Mouse (Mus musculus) hindbrain, embryonic 14.5 days (tissue): ENCODE measurements around the gene Mrpl35. TPM values are rescaled to one million over a fixed set of nuclear protein-coding genes. Genes with fewer than 3 reads are reported as not detected.
A peak's percentile ranks its signal among the peaks of the same experiment; 100 is the strongest.

Experiments
- ATAC-seq: fragments of 200-750 bp; cut with Nextera tagmentation; 2 replicates; pipeline ENCODE4 v1.8.0; 2017; ENCODE audit warnings: moderate number of reproducible peaks, mild to moderate bottlenecking, moderate TSS enrichment, moderate library complexity; ENCODE audit not compliant: low FRiP score
- DNase-seq: peaks from one replicate; pipeline ENCODE4 v3.0.0-alpha.2; 2015; ENCODE audit warnings: low spot score
- H3K27ac ChIP-seq: fragments of 300-500 bp; sonication (generic); 2 replicates; pipeline ENCODE4 v1.5.1; 2014; ENCODE audit warnings: mild to moderate bottlenecking, moderate library complexity
- H3K27me3 ChIP-seq: fragments of 300-500 bp; sonication (generic); 2 replicates; pipeline ENCODE4 v1.6.1; 2014; ENCODE audit warnings: mild to moderate bottlenecking, low read length, mixed read lengths; ENCODE audit not compliant: control insufficient read depth, insufficient read depth
- H3K36me3 ChIP-seq: fragments of 300-500 bp; sonication (generic); replicated peaks from 2 replicates; pipeline ENCODE4 v1.6.1; 2014; ENCODE audit not compliant: control insufficient read depth, insufficient read depth
- H3K4me1 ChIP-seq: fragments of 300-500 bp; sonication (generic); replicated peaks from 2 replicates; pipeline ENCODE4 v1.6.1; 2014; ENCODE audit warnings: antibody characterized with exemption, low read length, mixed read lengths; ENCODE audit not compliant: control insufficient read depth, insufficient read depth
- H3K4me2 ChIP-seq: fragments of 300-500 bp; sonication (generic); replicated peaks from 2 replicates; pipeline ENCODE4 v1.6.1; 2014; ENCODE audit warnings: mild to moderate bottlenecking, moderate library complexity
- H3K4me3 ChIP-seq: fragments of 300-500 bp; sonication (generic); replicated peaks from 2 replicates; pipeline ENCODE4 v1.5.1; 2014; ENCODE audit warnings: mild to moderate bottlenecking, low read length
- H3K9ac ChIP-seq: fragments of 300-500 bp; sonication (generic); 2 replicates; pipeline ENCODE4 v1.6.1; 2014
- H3K9me3 ChIP-seq: fragments of 300-500 bp; sonication (generic); 2 replicates; pipeline ENCODE4 v1.6.1; 2016; ENCODE audit warnings: low read length; ENCODE audit not compliant: control insufficient read depth
- WGBS: fragments of 180-500 bp; shearing (Covaris S2); extraction: QIAGEN DNeasy Blood & Tissue Kit; methylation state at CpG from one replicate; pipeline ENCODE4 v1.1.7; 2014; 5-methylcytosine and 5-hydroxymethylcytosine counted together
- polyA plus RNA-seq: library from polyadenylated mRNA; unstranded; fragments of >200 nt; fragmentation: Nextera tagmentation; extraction: Ambion mirVana; gene quantifications from 2 replicates; pipeline ENCODE4 v1.2.1, GENCODE M21; 2014

Gene Mrpl35
- polyA plus RNA-seq, 1 experiment from 2014 or later: 44.4 TPM

GRCm38 (mm10) chr6:71830690-71831580 lies 4.2 kb upstream of the Mrpl35 start, which contains the start of gene Immt:
Gene Immt (plus strand): TSS chr6:71831331.
- ATAC-seq: peak; percentile 99
- WGBS: under 1% methylated on average over 64 of the region's 64 CpGs

DNA sequence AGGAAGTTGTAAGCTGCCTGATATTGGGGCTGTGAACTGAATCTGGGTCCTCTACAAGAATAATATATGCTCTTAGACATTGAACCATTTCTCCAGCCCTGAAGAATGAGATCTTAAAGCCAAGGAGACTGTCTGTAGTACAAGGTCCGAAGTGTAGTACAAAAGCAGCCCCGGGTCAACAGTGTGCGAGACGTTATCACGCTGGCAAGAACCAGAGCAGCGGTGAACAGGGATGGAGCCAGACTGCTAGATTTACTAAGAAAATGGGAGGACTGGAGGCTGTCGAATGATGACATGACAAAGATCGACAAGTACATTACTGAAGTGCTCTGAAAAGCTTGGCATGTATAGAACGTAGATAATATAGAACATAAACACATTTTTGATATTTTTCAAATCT lies 3.0 kb upstream of the Mrpl35 start:
- no peak for ATAC-seq
- H3K4me1 ChIP-seq: peaks cover 9% of the 10 kb centered on the region

More at GRCm38 (mm10) chr6:71830690-71831580, 4.2 kb upstream of the Mrpl35 start, which contains the start of gene Immt:
- H3K4me3 ChIP-seq: peak within 1 kb of the TSS; percentile 89
- no peaks in the 10 kb centered on the region for H3K27me3 ChIP-seq
- peaks cover 9% of the 10 kb centered on the region for H3K4me1 ChIP-seq
- H3K36me3 ChIP-seq: peaks cover 7% of the 10 kb centered on the region; the same call in 1 of the 2 replicates
- H3K27ac ChIP-seq: peak within 1 kb of the TSS; percentile 94
- H3K9ac ChIP-seq: peak within 1 kb of the TSS; percentile 84
- no peaks in the 10 kb centered on the region for H3K9me3 ChIP-seq
- peak; percentile 97 for DNase-seq
- peak within 1 kb of the TSS; percentile 84 for H3K4me2 ChIP-seq

GRCm38 (mm10) chr6:71823961-71824360 lies 2.8 kb downstream of the Mrpl35 start:
- no peaks in the 10 kb centered on the region for H3K9me3 ChIP-seq
- 38% methylated on average over 3 of the region's 3 CpGs for WGBS
- 0 out of 2 replicates have a peak, but pooled peaks cover 3% of the 10 kb centered on the region for H3K4me1 ChIP-seq
- 0 out of 2 replicates have a peak overlapping the region, but pooled peaks have one; percentile 60 for H3K9ac ChIP-seq
- H3K36me3 ChIP-seq: no peaks in the 10 kb centered on the region
- peak overlapping the region; percentile 68 for H3K4me2 ChIP-seq
- H3K27ac ChIP-seq: no peak overlapping the region
- peak; percentile 19; the same call in 1 of the 2 replicates for ATAC-seq
- DNase-seq: no peak
- H3K4me3 ChIP-seq: peak overlapping the region; percentile 54
- no peaks in the 10 kb centered on the region for H3K27me3 ChIP-seq

More for the DNA sequence above, 3.0 kb upstream of the Mrpl35 start:
- no peak overlapping the region for H3K4me3 ChIP-seq
- 89% methylated on average over 9 of the region's 9 CpGs for WGBS
- H3K9ac ChIP-seq: no peak overlapping the region
- DNase-seq: no peak
- no peaks in the 10 kb centered on the region for H3K27me3 ChIP-seq
- H3K4me2 ChIP-seq: no peak overlapping the region
- H3K27ac ChIP-seq: no peak overlapping the region
- no peaks in the 10 kb centered on the region for H3K9me3 ChIP-seq
- H3K36me3 ChIP-seq: peaks cover 4% of the 10 kb centered on the region; the same call in 1 of the 2 replicates

- Histone ChIP-seq H3K9ac (peak overlapping the region; percentile 60), H3K9me3 (no peaks in the 10 kb centered on the region), H3K4me1 (0 out of 2 replicates have a peak, but pooled peaks cover 3% of the 10 kb centered on the region), H3K27ac (no peak overlapping the region), H3K27me3 (no peaks in the 10 kb centered on the region), H3K4me2 (peak overlapping the region; percentile 68), H3K4me3 (peak overlapping the region; percentile 54), H3K36me3 (peaks cover 2% of the 10 kb centered on the region; the same call in 1 of the 2 replicates)
- ATAC-seq (peak; percentile 86), DNase-seq (peak; percentile 80)
- WGBS: under 1% methylated on average over 19 of the region's 19 CpGs
Observed at GRCm38 (mm10) chr6:71823488-71823887, 3.3 kb downstream of the Mrpl35 start.

- Histone ChIP-seq H3K9ac (peak overlapping the region; percentile 60), H3K27ac (no peak overlapping the region), H3K36me3 (peaks cover 6% of the 10 kb centered on the region; the same call in 1 of the 2 replicates), H3K4me1 (0 out of 2 replicates have a peak, but pooled peaks cover 3% of the 10 kb centered on the region), H3K4me2 (peak overlapping the region; percentile 68), H3K27me3 (no peaks in the 10 kb centered on the region), H3K4me3 (peak overlapping the region; percentile 54), H3K9me3 (no peaks in the 10 kb centered on the region)
- DNase-seq (no peak), ATAC-seq (peak; percentile 58)
- under 1% methylated on average over 7 of the region's 7 CpGs for WGBS
Observed at GRCm38 (mm10) chr6:71823085-71823484, 3.7 kb downstream of the Mrpl35 start.

DNA sequence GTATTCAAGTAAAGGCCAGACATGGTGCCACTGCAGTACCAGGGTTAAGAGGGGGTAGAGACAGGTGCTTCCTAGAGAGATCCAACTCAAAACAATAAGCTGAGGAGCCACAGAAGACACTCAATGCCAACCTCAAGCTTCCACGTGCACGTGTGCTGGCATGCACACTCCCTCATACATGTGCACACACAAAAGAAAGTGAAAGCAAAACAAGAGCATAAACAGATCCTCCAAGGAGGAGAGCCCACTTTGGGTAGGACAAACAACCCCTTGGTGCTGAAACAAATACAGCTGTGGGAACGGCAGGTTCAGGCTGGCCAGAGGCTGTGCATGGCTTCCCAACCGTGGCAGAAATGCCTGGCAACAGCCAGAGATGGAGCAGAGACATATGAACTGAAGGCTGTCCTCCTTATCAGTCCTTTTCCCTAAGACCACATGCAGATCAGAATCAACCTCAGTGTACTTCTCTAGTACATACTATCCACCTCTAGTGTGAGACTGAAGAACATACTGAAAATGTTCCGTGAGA lies 6.9 kb downstream of the Mrpl35 start:
- Histone ChIP-seq H3K27ac (no peak overlapping the region), H3K9ac (no peak overlapping the region), H3K27me3 (no peaks in the 10 kb centered on the region), H3K9me3 (no peaks in the 10 kb centered on the region), H3K4me2 (no peak overlapping the region), H3K4me3 (no peak overlapping the region), H3K36me3 (peaks cover 38% of the 10 kb centered on the region), H3K4me1 (0 out of 2 replicates have a peak, but pooled peaks cover 3% of the 10 kb centered on the region)
- DNase-seq: no peak
- 77% methylated on average over 5 of the region's 5 CpGs for WGBS
- no peak for ATAC-seq

DNA sequence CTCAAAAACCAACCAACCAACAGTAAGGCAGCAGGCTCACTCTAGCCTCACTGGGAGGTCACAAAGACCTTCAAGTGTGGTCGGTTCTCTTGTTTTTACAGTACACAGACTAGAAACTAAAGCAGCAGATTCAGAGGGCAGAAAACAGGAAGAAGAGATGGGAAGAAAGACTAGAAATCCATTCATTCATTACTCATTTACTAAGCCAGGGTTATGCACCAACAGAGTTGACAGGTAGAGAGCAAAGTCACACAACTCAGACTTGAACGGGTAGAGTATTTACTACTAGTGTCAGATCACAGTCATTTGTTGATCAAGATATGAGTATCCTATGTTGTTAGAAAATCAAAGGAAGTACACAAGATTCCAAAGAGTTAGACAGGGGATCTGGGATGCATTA lies 13.9 kb downstream of the Mrpl35 start:
- peaks cover 86% of the 10 kb centered on the region for H3K36me3 ChIP-seq
- no peak overlapping the region for H3K27ac ChIP-seq
- no peak overlapping the region for H3K4me3 ChIP-seq
- H3K27me3 ChIP-seq: no peaks in the 10 kb centered on the region
- no peak for ATAC-seq
- H3K4me1 ChIP-seq: no peaks in the 10 kb centered on the region
- H3K9ac ChIP-seq: no peak overlapping the region
- H3K4me2 ChIP-seq: no peak overlapping the region
- no peaks in the 10 kb centered on the region for H3K9me3 ChIP-seq
- no peak for DNase-seq
- 93% methylated on average over 2 of the region's 2 CpGs for WGBS

DNA sequence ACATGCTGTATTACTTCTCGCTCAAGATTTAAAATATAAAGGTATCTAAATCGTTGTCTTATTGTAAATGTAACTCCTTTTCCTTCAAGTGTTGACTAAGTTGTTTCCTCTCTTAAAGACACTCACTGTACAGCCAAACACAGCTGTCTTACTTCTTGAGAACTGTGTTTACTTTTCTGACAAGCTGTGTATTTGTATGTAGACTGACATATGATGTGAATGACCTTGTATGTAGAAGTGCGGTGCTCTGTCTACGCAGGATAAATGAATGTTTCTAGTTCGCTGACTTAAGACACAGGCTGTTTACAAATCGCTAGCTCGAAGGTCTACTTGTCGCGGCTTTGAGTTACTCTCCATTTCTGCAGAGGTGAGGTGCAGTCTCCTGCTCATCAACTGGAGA lies 16.9 kb downstream of the Mrpl35 start:
- Histone ChIP-seq H3K27me3 (no peaks in the 10 kb centered on the region), H3K9ac (no peak overlapping the region), H3K9me3 (no peaks in the 10 kb centered on the region), H3K36me3 (peaks cover 80% of the 10 kb centered on the region), H3K4me2 (no peak overlapping the region), H3K4me1 (no peaks in the 10 kb centered on the region), H3K4me3 (no peak overlapping the region), H3K27ac (no peak overlapping the region)
- no peak for DNase-seq
- no peak for ATAC-seq
- WGBS: 95% methylated on average over 9 of the region's 9 CpGs

GRCm38 (mm10) chr6:71806713-71807112 lies 20.1 kb downstream of the Mrpl35 start:
- Histone ChIP-seq H3K4me2 (no peak overlapping the region), H3K4me3 (no peak overlapping the region), H3K36me3 (peaks cover 70% of the 10 kb centered on the region), H3K9ac (no peak overlapping the region), H3K9me3 (no peaks in the 10 kb centered on the region), H3K4me1 (no peaks in the 10 kb centered on the region), H3K27me3 (no peaks in the 10 kb centered on the region), H3K27ac (no peak overlapping the region)
- DNase-seq (no peak), ATAC-seq (no peak)
- WGBS: 76% methylated on average over 1 of the region's 1 CpGs
